Mouse (Mus musculus) ovary, adult 18-20 months (tissue): ENCODE results near the gene Ms4a5.
"Not testable (repeated sequence)": the region's sequence is repeated elsewhere in the genome, so short reads cannot be mapped to it uniquely, and the experiment has no call there.

Experiments
- DNase-seq: peaks from one replicate; pipeline ENCODE4 v3.0.0; 2022; ENCODE audit warnings: low spot score, mixed read lengths

Ms4a5 gene

GRCm38 (mm10) chr19:11283773-11284172, at the start of gene Ms4a5:
Gene Ms4a5 (minus strand): TSS chr19:11283873.
- no peak for DNase-seq

GRCm38 (mm10) chr19:11321123-11321522, 37.5 kb upstream of the Ms4a5 start:
- DNase-seq: no peak

- no peak for DNase-seq
Measured at GRCm38 (mm10) chr19:11316786-11317185, 33.1 kb upstream of the Ms4a5 start.

DNA sequence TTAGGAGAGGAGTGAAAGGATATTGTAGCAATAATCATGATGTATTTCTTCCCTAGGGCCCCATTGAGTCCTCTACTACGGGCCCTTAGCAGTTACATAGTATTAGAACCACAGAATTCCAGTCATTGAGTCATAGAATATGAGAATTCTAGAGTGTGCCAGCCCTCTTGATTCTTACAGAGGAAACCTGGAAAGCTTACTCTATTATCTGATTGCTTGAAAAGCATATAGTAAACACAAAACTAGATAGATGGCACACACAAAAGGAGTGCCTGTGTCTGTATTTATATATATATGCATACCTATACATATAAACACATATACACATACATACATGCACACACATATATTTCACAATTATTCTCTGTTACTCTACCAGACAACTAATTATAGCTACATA, 30.7 kb upstream of the Ms4a5 start, which contains the start of gene Ms4a14:
Ms4a14 (minus strand) TSS at position 101 of the 400 bp plus-strand sequence.
- no peak for DNase-seq

DNA sequence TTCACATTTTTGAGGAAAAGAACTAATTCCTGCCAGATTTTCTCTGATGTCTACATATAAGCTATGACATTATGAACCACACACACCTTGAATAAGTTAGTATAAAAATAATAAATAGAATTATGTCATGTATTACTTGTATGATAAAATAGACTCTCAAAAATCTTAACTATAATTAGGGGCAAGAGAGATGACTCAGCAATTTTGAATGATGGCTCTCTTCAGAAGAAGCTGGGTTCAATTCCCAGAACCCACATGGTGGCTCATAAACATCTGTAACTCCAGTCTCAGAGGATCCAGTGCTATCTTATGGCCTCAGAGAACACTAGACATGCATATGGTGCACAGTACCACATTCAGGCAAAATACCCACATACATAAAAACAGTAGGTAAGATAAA, 25.2 kb upstream of the Ms4a5 start:
- DNase-seq: no peak

GRCm38 (mm10) chr19:11299529-11299928, 15.9 kb upstream of the Ms4a5 start:
- not testable (repeated sequence) for DNase-seq

GRCm38 (mm10) chr19:11298939-11299338, 15.3 kb upstream of the Ms4a5 start:
- no peak for DNase-seq

- DNase-seq: not testable (repeated sequence)
Measured at GRCm38 (mm10) chr19:11293616-11294015, 9.9 kb upstream of the Ms4a5 start.

GRCm38 (mm10) chr19:11292990-11293389, 9.3 kb upstream of the Ms4a5 start:
- no peak for DNase-seq

DNA sequence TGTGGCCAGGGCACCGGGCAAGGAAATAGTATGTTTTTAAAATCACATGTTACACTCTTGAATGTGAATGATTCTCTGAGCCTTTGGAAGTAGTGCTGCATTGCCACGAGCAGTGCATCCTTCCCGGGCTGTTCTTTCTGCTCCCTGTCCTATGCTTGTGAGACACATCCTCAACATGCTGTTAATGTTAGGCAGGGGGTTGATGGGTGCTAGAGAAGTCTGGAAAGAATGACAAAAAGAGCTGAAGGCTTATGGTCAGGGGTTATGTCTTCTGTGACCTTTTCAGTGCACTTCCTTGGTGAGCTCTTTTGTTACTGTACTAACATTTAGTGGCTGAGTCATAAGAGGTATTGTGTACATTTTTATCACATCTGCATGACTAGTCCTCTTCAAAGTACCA, 3.5 kb downstream of the Ms4a5 start:
- no peak for DNase-seq

DNA sequence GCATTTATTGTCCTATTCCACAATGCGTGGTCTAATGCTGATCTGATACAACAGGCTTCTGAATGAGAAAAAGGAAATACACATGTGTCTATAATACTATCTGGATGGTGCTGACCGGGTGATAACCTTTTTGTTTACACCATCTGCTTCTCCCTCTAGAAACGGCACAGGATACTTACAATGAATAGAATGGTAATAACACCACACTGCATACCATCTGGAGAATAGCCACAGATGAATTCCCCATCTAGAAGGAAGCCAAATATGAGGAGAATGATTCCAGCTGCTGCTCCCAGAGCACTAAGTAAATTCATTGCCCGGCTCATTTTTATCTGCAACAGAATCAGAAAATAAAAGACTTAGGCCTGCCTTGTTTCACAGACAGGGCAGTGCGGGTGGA, 7.2 kb downstream of the Ms4a5 start:
- DNase-seq: no peak

DNA sequence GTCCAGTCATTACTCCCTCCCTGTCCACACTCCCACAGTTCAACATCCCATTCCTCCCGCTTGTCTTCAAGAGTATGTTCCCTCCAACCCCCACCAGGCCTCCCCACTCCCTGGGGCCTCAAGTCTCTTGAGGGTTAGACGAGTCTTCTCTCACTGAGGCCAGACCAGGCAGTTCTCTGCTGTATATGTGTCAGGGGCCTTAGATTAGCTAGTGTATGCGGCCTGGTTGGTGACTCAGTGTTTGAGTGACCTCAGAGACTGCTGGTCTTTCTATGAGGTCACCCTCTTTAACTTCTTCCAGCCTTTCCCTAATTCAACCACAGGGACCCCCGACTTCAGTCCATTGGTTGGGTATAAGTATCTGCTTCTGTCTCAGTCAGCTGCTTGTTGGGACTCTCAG, 16.7 kb downstream of the Ms4a5 start:
- no peak for DNase-seq

DNA sequence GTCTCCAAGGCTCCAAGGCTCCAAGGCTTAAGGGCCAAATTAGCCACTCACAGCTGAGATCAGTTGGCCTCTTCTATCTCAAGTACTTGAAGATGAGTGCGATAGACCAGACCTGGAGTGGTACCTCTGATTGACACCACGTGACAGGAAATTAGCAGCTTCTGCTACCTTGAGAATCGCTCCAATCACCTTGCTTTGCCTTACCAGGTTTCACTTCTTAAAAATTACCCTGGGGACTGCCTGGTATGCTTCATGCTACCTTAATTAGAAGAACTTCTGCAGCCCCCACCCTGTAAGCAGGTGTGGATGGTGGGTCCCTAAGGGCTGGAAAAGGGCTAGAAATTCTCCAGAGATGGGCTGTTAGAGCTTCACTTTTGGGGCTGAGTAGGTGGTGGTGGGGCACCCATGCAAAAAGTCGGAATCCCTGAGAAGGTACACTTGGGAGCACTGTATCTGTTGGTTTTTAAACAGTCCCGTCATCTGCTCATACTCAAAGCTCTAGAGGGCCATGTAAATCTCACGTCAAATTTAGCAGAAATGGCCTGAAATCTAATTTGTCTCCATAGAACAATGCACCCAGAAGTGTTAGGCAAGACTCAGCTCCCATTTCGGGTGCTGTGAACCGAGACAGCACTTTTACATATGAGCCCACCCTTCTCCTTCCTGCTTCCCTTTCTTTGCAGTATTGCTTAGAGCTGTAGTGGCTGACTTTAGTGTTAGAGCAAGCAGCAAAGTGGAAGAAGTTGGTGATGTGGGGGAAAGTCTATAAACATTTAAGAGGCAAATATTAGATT, 17.4 kb downstream of the Ms4a5 start, which contains the start of gene Ms4a1:
Ms4a1 (minus strand) TSS at position 190 of the 794 bp plus-strand sequence.
- no peak for DNase-seq

GRCm38 (mm10) chr19:11264602-11265185, 19.0 kb downstream of the Ms4a5 start:
- DNase-seq: no peak

- DNase-seq: no peak
Measured at GRCm38 (mm10) chr19:11263549-11263948, 20.1 kb downstream of the Ms4a5 start.

DNA sequence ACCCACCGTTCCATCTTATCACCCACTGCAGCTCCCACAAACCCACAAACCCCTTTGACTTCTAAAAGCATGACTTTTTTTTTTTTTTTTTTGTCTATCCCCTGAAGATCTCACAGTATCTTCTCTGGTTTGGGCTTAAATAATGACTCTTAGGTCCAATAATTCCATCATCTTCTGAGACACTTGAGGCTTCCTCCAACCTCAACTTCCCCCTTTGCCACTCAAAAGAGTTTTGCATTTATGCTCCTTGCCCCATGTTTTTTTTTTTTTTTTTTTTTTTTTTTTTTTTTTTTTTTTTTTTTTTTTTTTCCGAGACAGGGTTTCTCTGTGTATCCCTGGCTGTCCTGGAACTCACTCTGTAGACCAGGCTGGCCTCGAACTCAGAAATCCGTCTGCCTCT, 20.7 kb downstream of the Ms4a5 start:
- not testable (repeated sequence) for DNase-seq

DNA sequence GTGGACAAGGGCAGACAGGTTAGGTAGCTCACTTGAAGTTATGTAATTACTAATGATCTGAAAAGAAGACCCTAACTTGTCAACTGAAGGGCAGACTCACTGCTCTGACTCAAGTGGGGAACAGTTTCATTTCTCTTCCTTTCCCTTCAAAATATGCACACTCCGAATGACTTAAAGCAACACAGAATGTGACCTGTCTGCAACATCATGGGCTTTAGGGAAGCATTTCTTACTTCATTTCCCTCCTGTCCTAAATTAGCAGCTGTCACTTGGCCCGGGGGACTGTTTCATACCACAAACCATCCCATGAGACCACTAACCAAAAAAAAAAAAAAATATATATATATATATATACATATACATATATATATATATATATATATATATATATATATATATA, 22.2 kb downstream of the Ms4a5 start:
- no peak for DNase-seq

- no peak for DNase-seq
Measured at GRCm38 (mm10) chr19:11244230-11244629, 39.4 kb downstream of the Ms4a5 start.

- no peak for DNase-seq
Measured at GRCm38 (mm10) chr19:11242560-11242959, 41.1 kb downstream of the Ms4a5 start.

DNA sequence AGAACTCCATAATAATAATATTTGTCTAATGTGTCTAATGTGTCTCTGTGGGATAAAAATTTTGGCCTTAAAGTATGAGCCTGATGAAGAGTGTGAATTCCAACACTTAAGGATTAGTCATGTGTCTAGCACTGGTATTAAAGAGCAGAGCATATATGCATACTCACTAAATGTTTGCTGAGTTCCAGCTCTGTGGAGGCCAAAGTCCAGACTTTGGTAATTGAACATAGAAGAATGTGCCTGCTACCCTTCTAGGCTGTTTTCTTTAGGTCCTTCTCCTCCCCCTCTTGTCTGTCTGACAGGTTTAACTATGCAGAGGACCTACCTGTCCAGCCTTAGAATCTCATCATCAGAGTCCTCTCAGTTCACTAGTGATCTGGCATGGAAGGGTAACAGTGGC, 47.9 kb downstream of the Ms4a5 start:
- DNase-seq: no peak

- DNase-seq: no peak
Measured at GRCm38 (mm10) chr19:11234921-11235735, 48.5 kb downstream of the Ms4a5 start.

DNA sequence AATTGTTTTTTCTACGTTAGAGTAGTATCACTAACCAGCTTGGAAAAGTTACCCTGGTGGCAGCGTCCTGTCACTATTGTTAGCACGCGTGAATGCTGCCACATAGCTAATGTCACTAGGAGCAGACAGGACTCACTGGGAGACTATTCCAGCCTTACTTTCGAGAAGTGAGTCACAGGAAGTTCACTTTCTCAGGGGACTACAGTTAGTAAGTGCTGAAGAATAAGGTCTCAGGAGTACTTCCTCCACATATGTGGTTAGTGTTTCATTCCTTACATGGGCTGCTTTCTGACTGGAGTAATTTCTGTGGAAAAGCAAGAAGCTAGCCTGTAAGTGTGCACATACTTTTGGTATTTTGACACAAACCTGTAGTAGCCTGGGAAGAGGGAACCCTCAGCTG, 49.4 kb downstream of the Ms4a5 start:
- DNase-seq: no peak

GRCm38 (mm10) chr19:11232348-11232747, 51.3 kb downstream of the Ms4a5 start, which contains the start of gene Ms4a12:
Gene Ms4a12 (minus strand): TSS chr19:11232448.
- DNase-seq: no peak
